15 mouse cellular contexts compared by ENCODE assay signal in the genomic region with DNA sequence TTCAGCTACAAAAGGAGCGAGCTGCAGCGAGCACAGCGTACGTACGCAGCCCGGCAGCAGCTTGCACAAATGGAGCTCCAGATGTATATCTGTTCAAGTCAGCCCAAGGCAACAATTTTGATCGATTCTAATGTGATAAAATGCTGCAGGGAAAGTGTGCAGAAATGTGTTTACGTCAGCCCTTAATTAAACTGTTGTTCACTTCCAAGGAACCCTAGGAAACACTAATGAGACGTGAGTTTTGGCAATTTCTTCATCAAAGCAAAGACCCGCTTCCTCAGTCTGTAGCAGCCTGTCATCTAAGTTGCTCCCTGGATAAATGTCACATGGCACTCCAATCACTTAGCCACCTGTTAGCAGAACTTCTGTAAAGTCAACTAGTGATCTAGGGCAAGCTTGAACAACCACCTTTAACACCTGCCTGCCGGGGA.
DNase-seq lines count a peak whose midpoint lies in the region; ATAC-seq and TF ChIP-seq lines count a peak whose summit lies in the region.
"Had no signal": no experiment of that assay in that cellular context is flagged by ENCODE, and none has a peak within 500 bp of the region (broad histone marks: within the 10 kb centered on the region; RNA-seq: fewer than 3 reads in every experiment).

No protein-coding gene starts in this region.

- no peaks in the 10 kb centered on the region for H3K27me3 ChIP-seq in forebrain, embryonic 15.5 days
- H3K27me3 ChIP-seq in midbrain, embryonic 16.5 days (ENCODE audit: control insufficient read depth, insufficient read depth, low read depth, low read length): no peaks in the 10 kb centered on the region
- H3K27me3 ChIP-seq in heart, adult 2 months (ENCODE audit: control insufficient read depth, insufficient read depth, low read length): no peaks in the 10 kb centered on the region
- H3K27me3 ChIP-seq: liver, embryonic 12.5 days had no signal

- no peak for TF ChIP-seq EP300 in heart, adult 2 months (IDR thresholded peaks at IDR 0.05; ENCODE audit: insufficient read depth, low read depth, low read length)

- TF ChIP-seq CTCF in layer of hippocampus, adult 2 months (conservative IDR thresholded peaks at IDR 0.05): no peak
- no peak for TF ChIP-seq CTCF in heart, adult 2 months (IDR thresholded peaks at IDR 0.05)

- no peaks in the 10 kb centered on the region for H3K9me3 ChIP-seq in forebrain, embryonic 15.5 days
- no peaks in the 10 kb centered on the region for H3K9me3 ChIP-seq in midbrain, embryonic 16.5 days (replicated peaks; ENCODE audit: control insufficient read depth, low read length, poor library complexity, severe bottlenecking)
- H3K9me3 ChIP-seq: liver, embryonic 12.5 days had no signal

- peak overlapping the region; percentile 46; the same call in 1 of the 2 replicates for H3K27ac ChIP-seq in layer of hippocampus, adult 2 months
- peak overlapping the region; percentile 68 for H3K27ac ChIP-seq in forebrain, embryonic 15.5 days (replicated peaks)
- H3K27ac ChIP-seq in midbrain, embryonic 16.5 days (ENCODE audit: low read length): no peak overlapping the region
- no peak overlapping the region for H3K27ac ChIP-seq in heart, adult 2 months
- H3K27ac ChIP-seq: kidney, postnatal 0 days; liver, embryonic 12.5 days had no signal

- no peak for DNase-seq in layer of hippocampus, adult 2 months (ENCODE audit: low spot score in 2 of 2)
- DNase-seq in layer of hippocampus, postnatal 14 days (ENCODE audit: low spot score in 2 of 2): no peak
- DNase-seq in brain, embryonic 18.5 days (ENCODE audit: low read depth, low spot score): peak; percentile 22
- no peak for DNase-seq in heart, adult 2 months
- DNase-seq: adrenal gland, adult 8-10 months; cerebellum, postnatal 10 days; embryo, embryonic 11 days; heart, adult 18-20 months had no signal

- intact Hi-C loops in heart, adult 2 months (cut with DNase I): no loop called here

- no peak for TF ChIP-seq POLR2A in heart, adult 2 months (IDR thresholded peaks at IDR 0.05; ENCODE audit: insufficient read depth, low read depth, low read length)

- ATAC-seq in forebrain, embryonic 15.5 days (replicated peaks): peak; percentile 73
- ATAC-seq in midbrain, embryonic 16.5 days: peak; percentile 36; the same call in 1 of the 2 replicates
- no peak for ATAC-seq in megakaryocyte progenitor cell, adult 5-6 weeks (replicated peaks; ENCODE audit: poor library complexity)
- ATAC-seq: CD4-positive, CD25-positive, alpha-beta regulatory T cell, adult 4 months; liver, embryonic 12.5 days; lung, postnatal 0 days had no signal

- no peak overlapping the region for H3K4me2 ChIP-seq in forebrain, embryonic 15.5 days (replicated peaks)
- no peak overlapping the region for H3K4me2 ChIP-seq in midbrain, embryonic 16.5 days (ENCODE audit: low read length)
- H3K4me2 ChIP-seq: liver, embryonic 12.5 days had no signal

- H3K4me3 ChIP-seq in layer of hippocampus, adult 2 months: no peak overlapping the region
- no peak overlapping the region for H3K4me3 ChIP-seq in forebrain, embryonic 15.5 days
- H3K4me3 ChIP-seq in midbrain, embryonic 16.5 days (ENCODE audit: low read depth, low read length): no peak overlapping the region
- no peak overlapping the region for H3K4me3 ChIP-seq in heart, adult 2 months
- H3K4me3 ChIP-seq: liver, embryonic 12.5 days had no signal

- peaks cover 53% of the 10 kb centered on the region for H3K4me1 ChIP-seq in forebrain, embryonic 15.5 days
- H3K4me1 ChIP-seq in midbrain, embryonic 16.5 days (ENCODE audit: control insufficient read depth, insufficient read depth, low read length): peaks cover 11% of the 10 kb centered on the region
- H3K4me1 ChIP-seq in heart, adult 2 months (ENCODE audit: control insufficient read depth, insufficient read depth, low read length): peaks cover 6% of the 10 kb centered on the region
- H3K4me1 ChIP-seq: liver, embryonic 12.5 days had no signal

- no peak overlapping the region for H3K9ac ChIP-seq in forebrain, embryonic 15.5 days (replicated peaks)
- no peak overlapping the region for H3K9ac ChIP-seq in midbrain, embryonic 16.5 days (ENCODE audit: low read depth, low read length)
- no peak overlapping the region for H3K9ac ChIP-seq in heart, adult 2 months (ENCODE audit: low read depth, low read length)
- H3K9ac ChIP-seq: liver, embryonic 12.5 days had no signal

- no peaks in the 10 kb centered on the region; the same call in 1 of the 2 replicates for H3K79me2 ChIP-seq in heart, adult 2 months (replicated peaks; ENCODE audit: control insufficient read depth, insufficient read depth, low read length)

- H3K36me3 ChIP-seq in forebrain, embryonic 15.5 days: no peaks in the 10 kb centered on the region
- H3K36me3 ChIP-seq in midbrain, embryonic 16.5 days (ENCODE audit: control insufficient read depth, insufficient read depth, low read length): no peaks in the 10 kb centered on the region
- peaks cover 32% of the 10 kb centered on the region for H3K36me3 ChIP-seq in heart, adult 2 months (ENCODE audit: control insufficient read depth, insufficient read depth, low read length)
- H3K36me3 ChIP-seq: liver, embryonic 12.5 days had no signal

- WGBS in forebrain, embryonic 15.5 days: 27% methylated on average over 11 of the region's 11 CpGs
- WGBS in midbrain, embryonic 16.5 days: 42% methylated on average over 11 of the region's 11 CpGs
- WGBS in heart, adult 2 months: 81% methylated on average over 11 of the region's 11 CpGs

Comparison
In these comparisons a context has a peak if more than half of its experiments do, and no peak if none do; other contexts are left out.
1. H3K27ac ChIP-seq: peak in layer of hippocampus, adult 2 months (single experiment) and forebrain, embryonic 15.5 days (single experiment); none in midbrain, embryonic 16.5 days (single experiment) and heart, adult 2 months (single experiment).